In genomic region chr12:104992123-104992741, GRCm38 (mm10) we compare ENCODE assay signal across 12 mouse cellular contexts. TPM values are rescaled to one million over a fixed set of nuclear protein-coding genes. Genes with fewer than 3 reads are reported as not detected.
DNase-seq lines count a peak whose midpoint lies in the region; ATAC-seq and TF ChIP-seq lines count a peak whose summit lies in the region.
"Had no signal": no experiment of that assay in that cellular context is flagged by ENCODE, and none has a peak within 500 bp of the region (broad histone marks: within the 10 kb centered on the region; RNA-seq: fewer than 3 reads in every experiment).

No protein-coding gene starts in this region.

- 43% methylated on average over 10 of the region's 10 CpGs for WGBS in heart, adult 2 months
- 85% methylated on average over 10 of the region's 10 CpGs for WGBS in heart, embryonic 11.5 days (ENCODE audit: insufficient replicate concordance)

- no peaks in the 10 kb centered on the region; the same call in 1 of the 2 replicates for H3K79me2 ChIP-seq in heart, adult 2 months (replicated peaks; ENCODE audit: control insufficient read depth, insufficient read depth, low read length)

- peak overlapping the region; percentile 45 for H3K27ac ChIP-seq in heart, adult 2 months
- H3K27ac ChIP-seq in heart, embryonic 11.5 days (ENCODE audit: low read depth, low read length): no peak overlapping the region
- H3K27ac ChIP-seq in embryonic fibroblast, embryonic 13.5 days (ENCODE audit: insufficient read depth, low read length): peak overlapping the region; percentile 35
- H3K27ac ChIP-seq: heart, embryonic 10.5 days; hindbrain, embryonic 13.5 days had no signal

- H3K4me1 ChIP-seq in heart, adult 2 months (ENCODE audit: control insufficient read depth, insufficient read depth, low read length): peaks cover 19% of the 10 kb centered on the region
- peaks cover 3% of the 10 kb centered on the region; the same call in 1 of the 2 replicates for H3K4me1 ChIP-seq in heart, embryonic 11.5 days (ENCODE audit: control insufficient read depth, insufficient read depth, low read length)
- peaks cover 85% of the 10 kb centered on the region for H3K4me1 ChIP-seq in G1E (ENCODE audit: insufficient read depth, low read depth, low read length)
- peaks cover 8% of the 10 kb centered on the region for H3K4me1 ChIP-seq in embryonic fibroblast, embryonic 13.5 days (ENCODE audit: control insufficient read depth, insufficient read depth, low read length)
- H3K4me1 ChIP-seq: heart, embryonic 10.5 days had no signal

- H3K9ac ChIP-seq in heart, adult 2 months (ENCODE audit: low read depth, low read length): no peak overlapping the region
- no peak overlapping the region for H3K9ac ChIP-seq in heart, embryonic 11.5 days (ENCODE audit: low read depth, low read length)
- H3K9ac ChIP-seq: hindbrain, embryonic 13.5 days had no signal

- no peak for TF ChIP-seq POLR2A in heart, adult 2 months (IDR thresholded peaks at IDR 0.05; ENCODE audit: insufficient read depth, low read depth, low read length)
- TF ChIP-seq POLR2A in embryonic fibroblast, embryonic 13.5 days (IDR thresholded peaks at IDR 0.05; ENCODE audit: low read depth, low read length): no peak

- TF ChIP-seq EP300 in heart, adult 2 months (IDR thresholded peaks at IDR 0.05; ENCODE audit: insufficient read depth, low read depth, low read length): no peak

- H3K36me3 ChIP-seq in heart, adult 2 months (ENCODE audit: control insufficient read depth, insufficient read depth, low read length): no peaks in the 10 kb centered on the region
- no peaks in the 10 kb centered on the region for H3K36me3 ChIP-seq in heart, embryonic 11.5 days (ENCODE audit: control insufficient read depth, insufficient read depth, low read length)
- H3K36me3 ChIP-seq in G1E (replicated peaks): peaks cover 89% of the 10 kb centered on the region
- H3K36me3 ChIP-seq: heart, embryonic 10.5 days; hindbrain, embryonic 13.5 days had no signal

- no peak for ATAC-seq in heart, embryonic 11.5 days (replicated peaks; ENCODE audit: insufficient number of reproducible peaks, low FRiP score, low TSS enrichment)
- peak; percentile 16; the same call in 1 of the 2 replicates for ATAC-seq in G1E (ENCODE audit: extremely low read depth, insufficient number of reproducible peaks, low FRiP score, poor library complexity, severe bottlenecking)
- no peak for ATAC-seq in CD4-positive, CD25-positive, alpha-beta regulatory T cell, adult 4 months
- ATAC-seq: intestine, postnatal 0 days had no signal

- peak in 1 of 2 experiments; percentile 49 for DNase-seq in heart, adult 2 months
- peak; percentile 76 for DNase-seq in 3T3-L1 (ENCODE audit: low read depth, low spot score)
- no peak for DNase-seq in G1E (ENCODE audit: low spot score)
- DNase-seq in urinary bladder, postnatal 4 days (ENCODE audit: low spot score in 2 of 2): no peak
- DNase-seq in left cerebral cortex, postnatal 25 days (ENCODE audit: low spot score in 2 of 2): no peak
- DNase-seq: lung, adult 2 months had no signal

- TF ChIP-seq CTCF in heart, adult 2 months (IDR thresholded peaks at IDR 0.05): no peak
- no peak for TF ChIP-seq CTCF in G1E (IDR thresholded peaks at IDR 0.05; ENCODE audit: low read depth, low read length)
- TF ChIP-seq CTCF in embryonic fibroblast, embryonic 13.5 days (IDR thresholded peaks at IDR 0.05; ENCODE audit: borderline replicate concordance, insufficient read depth, low read length): no peak

- no peaks in the 10 kb centered on the region for H3K27me3 ChIP-seq in heart, adult 2 months (ENCODE audit: control insufficient read depth, insufficient read depth, low read length)
- H3K27me3 ChIP-seq in heart, embryonic 11.5 days (ENCODE audit: control insufficient read depth, insufficient read depth, low read length): peaks cover 8% of the 10 kb centered on the region
- no peaks in the 10 kb centered on the region for H3K27me3 ChIP-seq in G1E (ENCODE audit: insufficient read depth, low read length)

- intact Hi-C loops in heart, adult 2 months (cut with DNase I): no loop called here
- intact Hi-C loops in left cerebral cortex, postnatal 25 days (cut with DNase I): no loop called here

- no peak overlapping the region for H3K4me3 ChIP-seq in heart, adult 2 months
- no peak overlapping the region for H3K4me3 ChIP-seq in heart, embryonic 11.5 days (ENCODE audit: low read depth, low read length)
- H3K4me3 ChIP-seq in G1E (ENCODE audit: low read depth, low read length): no peak overlapping the region
- H3K4me3 ChIP-seq in embryonic fibroblast, embryonic 13.5 days (ENCODE audit: insufficient read depth, low read length): no peak overlapping the region
- H3K4me3 ChIP-seq: heart, embryonic 10.5 days; hindbrain, embryonic 13.5 days had no signal

- no peak overlapping the region for H3K4me2 ChIP-seq in heart, embryonic 11.5 days
- H3K4me2 ChIP-seq: hindbrain, embryonic 13.5 days had no signal

- H3K9me3 ChIP-seq in heart, embryonic 11.5 days (replicated peaks; ENCODE audit: control insufficient read depth, low read length): no peaks in the 10 kb centered on the region
- H3K9me3 ChIP-seq in G1E (replicated peaks): no peaks in the 10 kb centered on the region
- H3K9me3 ChIP-seq: heart, embryonic 10.5 days; hindbrain, embryonic 13.5 days had no signal

RNA-seq across cellular contexts. Expression of gene Syne3, which starts 17.4 kb away (rescaled TPM):
- total RNA-seq in heart, adult 2 months (2021): 1 to 10 TPM; 7.0 to 8.5 TPM
- 2.3 and 3.0 TPM in 2 replicates for polyA plus RNA-seq in heart, adult 2 months (2012; rRNA removed)
- 0.10 and 0.42 TPM in 2 replicates for polyA plus RNA-seq in heart, embryonic 11.5 days (2014; fragmentation: Nextera tagmentation; extraction: Ambion mirVana)
- total RNA-seq in G1E (2014; fragmentation: Nextera tagmentation) (24.8 and 27.9 TPM in 2 replicates), G1E (2017) (21.3 and 21.7 TPM in 2 replicates)
- polyA plus RNA-seq in G1E (2012): 29.7 and 31.1 TPM in 2 replicates
- 13.6 and 15.9 TPM in 2 replicates for polyA plus RNA-seq in embryonic fibroblast, embryonic 13.5 days (2011; ENCODE audit: insufficient read length, low read depth, missing spikeins)
- polyA plus RNA-seq in CD4-positive, CD25-positive, alpha-beta regulatory T cell, adult 4 months (2017; shearing (Covaris generic)): 1 to 10 TPM; 1.6 to 5.5 TPM
- total RNA-seq in left cerebral cortex, postnatal 25 days (2021): 1 to 10 TPM in 1 of 2 experiments, under 1 TPM in 1; 0.98 to 1.3 TPM

RNA-seq across cellular contexts. Expression of gene Glrx5, which starts 40.3 kb away (rescaled TPM):
- 10 to 100 TPM; 86.5 to 94.7 TPM for total RNA-seq in heart, adult 2 months (2021)
- polyA plus RNA-seq in heart, adult 2 months (2012; rRNA removed): 103 and 104 TPM in 2 replicates
- polyA plus RNA-seq in heart, embryonic 11.5 days (2014; fragmentation: Nextera tagmentation; extraction: Ambion mirVana): 214 and 254 TPM in 2 replicates
- 227 and 282 TPM in 2 replicates for total RNA-seq in G1E (2014; fragmentation: Nextera tagmentation)
- 97.4 and 97.9 TPM in 2 replicates for total RNA-seq in G1E (2017)
- polyA plus RNA-seq in G1E (2012): 320 and 368 TPM in 2 replicates
- polyA plus RNA-seq in embryonic fibroblast, embryonic 13.5 days (2011; ENCODE audit: insufficient read length, low read depth, missing spikeins): 37.6 and 45.1 TPM in 2 replicates
- polyA plus RNA-seq in CD4-positive, CD25-positive, alpha-beta regulatory T cell, adult 4 months (2017; shearing (Covaris generic)): 1 to 10 TPM; 3.3 to 8.5 TPM
- 10 to 100 TPM; 50.8 to 53.6 TPM for total RNA-seq in left cerebral cortex, postnatal 25 days (2021)
